Mouse (Mus musculus) left cerebral cortex, postnatal 14 days (tissue): ENCODE results near the gene Zfp810. TPM values are rescaled to one million over a fixed set of nuclear protein-coding genes. Genes with fewer than 3 reads are reported as not detected.

Experiments
- DNase-seq, 2 experiments: peaks; one replicate each; pipeline ENCODE4 v3.0.0; 2021 to 2022; ENCODE audit warnings: low spot score in 2 of 2, mixed read lengths in 1 of 2
- intact Hi-C: fragments of 180-260 bp; cut with DNase I; formaldehyde crosslinking; loops from one replicate; pipeline ENCODE4 v1.15.1; 2025
- total RNA-seq, 2 experiments: library from RNA; stranded (reverse); gene quantifications; 2 replicates each; pipeline ENCODE4 v1.2.3; 2021

The Zfp810 gene
- total RNA-seq, 2 experiments from 2014 or later = 15.9 to 17.4 TPM

- intact Hi-C loops = no loop called here
These were observed 38.6 kb downstream of the Zfp810 start for GRCm38 (mm10) chr9:22268886-22269285.

GRCm38 (mm10) chr9:22262611-22263010, 44.8 kb downstream of the Zfp810 start:
- intact Hi-C loops = no loop called here
- DNase-seq = no peak

More at GRCm38 (mm10) chr9:22268886-22269285, 38.6 kb downstream of the Zfp810 start:
- DNase-seq = no peak

GRCm38 (mm10) chr9:22261594-22261993, 45.9 kb downstream of the Zfp810 start:
- no peak for DNase-seq
- intact Hi-C loops = no loop called here

- intact Hi-C loops = no loop called here
- no peak for DNase-seq
These were observed 47.4 kb downstream of the Zfp810 start for GRCm38 (mm10) chr9:22260092-22260422.

- intact Hi-C loops = no loop called here
- peak; percentile 58 to 69 for DNase-seq
These were observed 48.0 kb downstream of the Zfp810 start, which contains the start of gene Zfp599 for GRCm38 (mm10) chr9:22259184-22260091. Zfp599 (minus strand) TSS chr9:22259895.

GRCm38 (mm10) chr9:22258784-22259183, 48.7 kb downstream of the Zfp810 start:
- intact Hi-C loops = no loop called here
- DNase-seq = no peak

GRCm38 (mm10) chr9:22256579-22256978, 50.9 kb downstream of the Zfp810 start:
- DNase-seq = no peak
- intact Hi-C loops = no loop called here

GRCm38 (mm10) chr9:22244242-22244641, 63.2 kb downstream of the Zfp810 start:
- intact Hi-C loops = no loop called here
- no peak for DNase-seq

GRCm38 (mm10) chr9:22240001-22240400, 67.4 kb downstream of the Zfp810 start:
- DNase-seq = no peak
- intact Hi-C loops = no loop called here

GRCm38 (mm10) chr9:22230556-22230955, 76.9 kb downstream of the Zfp810 start:
- intact Hi-C loops = loop anchor here (5.0 kb wide), 1 partner anchor 177 kb away; no protein-coding TSS in a partner anchor
- peak in 1 of 2 experiments; percentile 24 for DNase-seq

GRCm38 (mm10) chr9:22230061-22230460, 77.4 kb downstream of the Zfp810 start:
- intact Hi-C loops = loop anchor here (5.0 kb wide), 1 partner anchor 177 kb away; no protein-coding TSS in a partner anchor
- DNase-seq = no peak

GRCm38 (mm10) chr9:22229386-22230026, 77.9 kb downstream of the Zfp810 start:
- DNase-seq = no peak
- intact Hi-C loops = loop anchor here (5.0 kb wide), 1 partner anchor 178 kb away; no protein-coding TSS in a partner anchor

- intact Hi-C loops = no loop called here
- no peak for DNase-seq
These were observed 80.6 kb downstream of the Zfp810 start for GRCm38 (mm10) chr9:22226846-22227245.

Other genes starting within 250 kb of the Zfp810 start
- 1 to 10 TPM; 1.4 to 3.7 TPM for gene Gm49318, start 236.4 kb downstream of the Zfp810 start, total RNA-seq
- gene Zfp653, start 236.3 kb downstream of the Zfp810 start, total RNA-seq = 10 to 100 TPM; 19.0 to 21.6 TPM
- 10 to 100 TPM; 41.5 to 43.2 TPM for gene Ecsit, start 222.2 kb downstream of the Zfp810 start, total RNA-seq
- gene Cnn1, start 208.4 kb downstream of the Zfp810 start, total RNA-seq = under 1 TPM; 0.88 to 0.93 TPM
- gene Elof1, start 190.5 kb downstream of the Zfp810 start, total RNA-seq = 10 to 100 TPM; 62.0 to 64.2 TPM
- under 1 TPM; 0.40 to 0.53 TPM for gene Acp5, start 171.9 kb downstream of the Zfp810 start, total RNA-seq
- 10 to 100 TPM; 33.1 to 51.9 TPM for gene Pigyl, start 150.8 kb downstream of the Zfp810 start, total RNA-seq
- gene Zfp872, start 119.6 kb downstream of the Zfp810 start, total RNA-seq = under 1 TPM in 1 of 2 experiments, not detected in 1; 0.24 TPM
- 10 to 100 TPM; 17.5 to 18.6 TPM for gene Zfp809, start 81.9 kb downstream of the Zfp810 start, total RNA-seq
- 1 to 10 TPM; 2.8 TPM for gene Zfp599, start 47.8 kb downstream of the Zfp810 start, total RNA-seq
- 1 to 10 TPM; 4.2 to 4.6 TPM for gene Anln, start 81.5 kb upstream of the Zfp810 start, total RNA-seq
- gene 9530077C05Rik, start 103.9 kb upstream of the Zfp810 start, total RNA-seq = 1 to 10 TPM; 7.4 to 8.1 TPM
- not detected for gene Gm17545, start 146.6 kb upstream of the Zfp810 start, total RNA-seq
- gene Rp9, start 162.1 kb upstream of the Zfp810 start, total RNA-seq = 10 to 100 TPM; 39.3 to 42.0 TPM
- 10 to 100 TPM; 24.6 to 28.3 TPM for gene Bbs9, start 168.1 kb upstream of the Zfp810 start, total RNA-seq